ENCODE assay signal across 8 mouse cellular contexts in the genomic region with DNA sequence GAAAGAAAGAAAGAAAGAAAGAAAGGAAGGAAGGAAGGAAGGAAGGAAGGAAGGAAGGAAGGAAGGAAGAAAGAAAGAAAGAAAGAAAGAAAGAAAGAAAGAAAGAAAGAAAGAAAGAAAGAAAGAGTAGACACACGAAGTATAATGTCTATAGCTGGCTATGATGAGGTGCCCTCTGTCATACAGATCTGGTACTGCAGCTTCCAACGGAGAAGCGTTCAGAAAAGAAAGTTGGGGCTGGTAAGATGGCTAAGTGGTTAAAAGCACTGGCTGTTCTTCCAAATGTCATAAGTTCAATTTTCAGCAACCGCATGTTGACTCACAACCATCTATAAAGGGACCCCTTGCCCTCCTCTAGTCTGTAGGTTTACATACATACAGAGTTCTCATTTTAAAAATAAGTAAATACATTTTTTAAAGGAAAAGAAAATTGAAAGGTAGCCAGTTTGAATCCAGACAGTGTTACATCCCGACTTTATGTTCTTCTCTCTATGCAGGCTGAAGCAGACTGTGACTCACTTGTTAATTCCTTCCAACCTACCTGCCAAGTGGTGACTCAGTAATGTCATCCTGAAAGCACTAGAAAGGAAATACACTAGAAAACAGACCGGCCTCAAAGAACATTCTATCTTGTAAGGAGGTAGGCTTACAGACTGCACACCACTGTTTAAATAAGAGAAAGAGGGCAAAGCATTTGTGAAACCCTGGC. TPM values are rescaled to one million over a fixed set of nuclear protein-coding genes. Genes with fewer than 3 reads are reported as not detected.
DNase-seq lines count a peak whose midpoint lies in the region; ATAC-seq lines count a peak whose summit lies in the region.

No protein-coding gene starts in this region.

- intact Hi-C loops in gastrocnemius, postnatal 36 days (cut with DNase I): no loop called here
- intact Hi-C loops in left cerebral cortex, postnatal 25 days (cut with DNase I): loop anchor here (5.0 kb wide), 1 partner anchor 45 kb away; no protein-coding TSS in a partner anchor

- peak; percentile 36 for DNase-seq in gastrocnemius, adult 18-20 months (ENCODE audit: low spot score)
- DNase-seq in gastrocnemius, postnatal 36 days: no peak
- peak; percentile 66 for DNase-seq in midbrain, embryonic 14.5 days
- peak; percentile 47 for DNase-seq in adipocyte (ENCODE audit: low spot score)
- peak; percentile 59 to 87 for DNase-seq in left cerebral cortex, postnatal 25 days (ENCODE audit: low spot score in 2 of 2)
- DNase-seq in limb, embryonic 10.5 days (ENCODE audit: low spot score): no peak
- no peak for DNase-seq in yolk sac, embryonic 10.5 days (ENCODE audit: low spot score)

- no peaks in the 10 kb centered on the region for H3K9me3 ChIP-seq in midbrain, embryonic 14.5 days (ENCODE audit: control insufficient read depth, low read length)
- no peaks in the 10 kb centered on the region for H3K9me3 ChIP-seq in midbrain, embryonic 16.5 days (replicated peaks; ENCODE audit: control insufficient read depth, low read length, poor library complexity, severe bottlenecking)
- no peaks in the 10 kb centered on the region; the same call in 1 of the 2 replicates for H3K9me3 ChIP-seq in limb, embryonic 10.5 days (replicated peaks)

- H3K27ac ChIP-seq in midbrain, embryonic 14.5 days (replicated peaks; ENCODE audit: low read depth, low read length): no peak overlapping the region
- H3K27ac ChIP-seq in midbrain, embryonic 16.5 days (ENCODE audit: low read length): no peak overlapping the region
- no peak overlapping the region for H3K27ac ChIP-seq in limb, embryonic 10.5 days

- no peaks in the 10 kb centered on the region for H3K27me3 ChIP-seq in midbrain, embryonic 14.5 days (ENCODE audit: control insufficient read depth, insufficient read depth, low read length)
- H3K27me3 ChIP-seq in midbrain, embryonic 16.5 days (ENCODE audit: control insufficient read depth, insufficient read depth, low read depth, low read length): no peaks in the 10 kb centered on the region
- H3K27me3 ChIP-seq in limb, embryonic 10.5 days (ENCODE audit: low read depth, poor library complexity, severe bottlenecking): no peaks in the 10 kb centered on the region

- H3K36me3 ChIP-seq in midbrain, embryonic 14.5 days (ENCODE audit: control insufficient read depth, insufficient read depth, low read length): no peaks in the 10 kb centered on the region
- no peaks in the 10 kb centered on the region for H3K36me3 ChIP-seq in midbrain, embryonic 16.5 days (ENCODE audit: control insufficient read depth, insufficient read depth, low read length)
- no peaks in the 10 kb centered on the region for H3K36me3 ChIP-seq in limb, embryonic 10.5 days

- H3K4me3 ChIP-seq in midbrain, embryonic 14.5 days (replicated peaks; ENCODE audit: low read depth, low read length): no peak overlapping the region
- H3K4me3 ChIP-seq in midbrain, embryonic 16.5 days (ENCODE audit: low read depth, low read length): no peak overlapping the region
- no peak overlapping the region for H3K4me3 ChIP-seq in limb, embryonic 10.5 days

- WGBS in midbrain, embryonic 14.5 days: 54% methylated on average over 6 of the region's 6 CpGs
- WGBS in midbrain, embryonic 16.5 days: 52% methylated on average over 6 of the region's 6 CpGs
- WGBS in limb, embryonic 10.5 days: 54% methylated on average over 6 of the region's 6 CpGs

- ATAC-seq in midbrain, embryonic 14.5 days (ENCODE audit: low FRiP score, low TSS enrichment): no peak
- no peak for ATAC-seq in midbrain, embryonic 16.5 days

- no peak overlapping the region for H3K9ac ChIP-seq in midbrain, embryonic 14.5 days (replicated peaks; ENCODE audit: low read length)
- no peak overlapping the region for H3K9ac ChIP-seq in midbrain, embryonic 16.5 days (ENCODE audit: low read depth, low read length)

- H3K4me2 ChIP-seq in midbrain, embryonic 14.5 days (ENCODE audit: low read length): no peak overlapping the region
- no peak overlapping the region for H3K4me2 ChIP-seq in midbrain, embryonic 16.5 days (ENCODE audit: low read length)

- H3K4me1 ChIP-seq in midbrain, embryonic 14.5 days (ENCODE audit: control insufficient read depth, insufficient read depth, low read length): no peaks in the 10 kb centered on the region
- no peaks in the 10 kb centered on the region for H3K4me1 ChIP-seq in midbrain, embryonic 16.5 days (ENCODE audit: control insufficient read depth, insufficient read depth, low read length)
- peaks cover 8% of the 10 kb centered on the region for H3K4me1 ChIP-seq in limb, embryonic 10.5 days

RNA-seq across cellular contexts. Expression of a gene that starts 31.4 kb away (rescaled TPM):
- 1 to 10 TPM; 1.1 to 1.3 TPM for total RNA-seq in gastrocnemius, adult 18-20 months (2021)
- under 1 TPM; 0.30 to 0.66 TPM for total RNA-seq in gastrocnemius, postnatal 36 days (2021)
- 21.2 and 30.0 TPM in 2 replicates for polyA plus RNA-seq in midbrain, embryonic 14.5 days (2014; fragmentation: Nextera tagmentation; extraction: Ambion mirVana)
- polyA plus RNA-seq in midbrain, embryonic 16.5 days (2015; fragmentation: Nextera tagmentation; extraction: Ambion mirVana): 35.7 and 40.9 TPM in 2 replicates
- 100 to 1,000 TPM; 133 TPM for total RNA-seq in left cerebral cortex, postnatal 25 days (2021)
- polyA plus RNA-seq in limb, embryonic 10.5 days (2016; fragmentation: Nextera tagmentation; extraction: Ambion mirVana): 0.23 and 0.34 TPM in 2 replicates

Comparison
In these comparisons a context has a peak if more than half of its experiments do, and no peak if none do; other contexts are left out.
1. DNase-seq: peak in gastrocnemius, adult 18-20 months (single experiment), midbrain, embryonic 14.5 days (single experiment), adipocyte (single experiment) and left cerebral cortex, postnatal 25 days (2 of 2); none in gastrocnemius, postnatal 36 days (0 of 2), limb, embryonic 10.5 days (single experiment) and yolk sac, embryonic 10.5 days (single experiment).
2. RNA of a gene that starts 31.4 kb away (total RNA-seq): 133 TPM in left cerebral cortex, postnatal 25 days; 1.1 to 1.3 TPM in gastrocnemius, adult 18-20 months and 0.30 to 0.66 TPM in gastrocnemius, postnatal 36 days; every median in the first group is over 10 times any median in the second.